Comparison of ENCODE assay signal across 13 mouse cellular contexts in genomic region chr7:140299416-140299815, GRCm38 (mm10). TPM values are rescaled to one million over a fixed set of nuclear protein-coding genes. Genes with fewer than 3 reads are reported as not detected.
"Had no signal": no experiment of that assay in that cellular context is flagged by ENCODE, and none has a peak within 500 bp of the region (broad histone marks: within the 10 kb centered on the region; RNA-seq: fewer than 3 reads in every experiment).

No protein-coding gene starts in this region.

- DNase-seq: retina, postnatal 1 day; right cerebral cortex, adult 18-20 months; right cerebral cortex, postnatal 14 days; right cerebral cortex, postnatal 25 days; right cerebral cortex, postnatal 4 days; spleen, adult 18-20 months; thymus, adult 18-20 months; thymus, adult 2 months; thymus, postnatal 14 days; thymus, postnatal 25 days; thymus, postnatal 36 days; thymus, postnatal 4 days had no signal

RNA-seq across cellular contexts. Expression of gene Olfr525, which starts 21.2 kb away (rescaled TPM):
- total RNA-seq: neutrophil, adult 5-6 weeks had no signal

RNA-seq across cellular contexts. Expression of gene Olfr527, which starts 34.4 kb away (rescaled TPM):
- total RNA-seq: neutrophil, adult 5-6 weeks had no signal
